Mouse (Mus musculus) lung, postnatal 0 days (tissue): Measurements from ENCODE around the gene Ppil1.
A peak's percentile ranks its signal among the peaks of the same experiment; 100 is the strongest.

Source experiments
- CTCF ChIP-seq: IDR thresholded peaks from 2 replicates; pipeline ENCODE4 v1.5.1; 2016; ENCODE audit warnings: antibody characterized with exemption, mild to moderate bottlenecking
- EP300 ChIP-seq: IDR thresholded peaks from 2 replicates; pipeline ENCODE4 v1.6.1; 2016; ENCODE audit warnings: antibody characterized with exemption, mild to moderate bottlenecking, control low read depth

- TF ChIP-seq CTCF (peak; percentile 16; the same call in 1 of the 2 replicates), EP300 (no peak)
These were observed 18.4 kb upstream of the Ppil1 start for GRCm38 (mm10) chr17:29282216-29282952.
